Mouse (Mus musculus) ES-E14 (cell line): ENCODE results near the gene Camkk2.

ENCODE experiments used
- CHD2 ChIP-seq: IDR thresholded peaks from 2 replicates; pipeline ENCODE4 v1.6.1; 2014; ENCODE audit warnings: mild to moderate bottlenecking, low read depth, low read length, inconsistent platforms
- HCFC1 ChIP-seq: IDR thresholded peaks from 2 replicates; pipeline ENCODE4 v1.6.1; 2012; ENCODE audit warnings: low read length, inconsistent platforms, borderline replicate concordance; ENCODE audit not compliant: insufficient read depth
- MAFK ChIP-seq: IDR thresholded peaks from 2 replicates; pipeline ENCODE4 v1.6.1; 2014; ENCODE audit warnings: mild to moderate bottlenecking, low read depth, low read length, inconsistent platforms; ENCODE audit not compliant: insufficient read depth
- ZNF384 ChIP-seq: IDR thresholded peaks from 2 replicates; pipeline ENCODE4 v1.6.1; 2012; ENCODE audit warnings: low read depth, low read length, inconsistent platforms

GRCm38 (mm10) chr5:122703574-122703973 lies 75.6 kb downstream of the Camkk2 start:
- TF ChIP-seq MAFK (no peak), CHD2 (no peak), HCFC1 (no peak), ZNF384 (no peak)
